Mouse (Mus musculus) E14TG2a.4 (cell line): ENCODE measurements around the gene Polr2a.

Source experiments
- CTCF ChIP-seq: conservative IDR thresholded peaks from 2 replicates; pipeline ENCODE4 v1.5.1; 2014; ENCODE audit warnings: low read length
- NANOG ChIP-seq: IDR thresholded peaks from 2 replicates; pipeline ENCODE4 v1.6.1; 2014; ENCODE audit warnings: borderline replicate concordance, low read length, mixed read lengths
- POU5F1 ChIP-seq: IDR thresholded peaks from 2 replicates; pipeline ENCODE4 v1.6.1; 2014; ENCODE audit warnings: low read length, borderline replicate concordance

GRCm38 (mm10) chr11:69801379-69801977, 43.0 kb upstream of the Polr2a start, which contains the start of gene Fgf11:
- TF ChIP-seq CTCF (no peak), NANOG (no peak), POU5F1 (no peak)
